Mouse (Mus musculus): ENCODE results near the gene Rpl7l1. TPM values are rescaled to one million over a fixed set of nuclear protein-coding genes. Genes with fewer than 3 reads are reported as not detected.
"Not testable (repeated sequence)": the region's sequence is repeated elsewhere in the genome, so short reads cannot be mapped to it uniquely, and the experiment has no call there.

Gene Rpl7l1
- polyA plus RNA-seq, 1 experiment from 2014 or later: 82.2 TPM

DNA sequence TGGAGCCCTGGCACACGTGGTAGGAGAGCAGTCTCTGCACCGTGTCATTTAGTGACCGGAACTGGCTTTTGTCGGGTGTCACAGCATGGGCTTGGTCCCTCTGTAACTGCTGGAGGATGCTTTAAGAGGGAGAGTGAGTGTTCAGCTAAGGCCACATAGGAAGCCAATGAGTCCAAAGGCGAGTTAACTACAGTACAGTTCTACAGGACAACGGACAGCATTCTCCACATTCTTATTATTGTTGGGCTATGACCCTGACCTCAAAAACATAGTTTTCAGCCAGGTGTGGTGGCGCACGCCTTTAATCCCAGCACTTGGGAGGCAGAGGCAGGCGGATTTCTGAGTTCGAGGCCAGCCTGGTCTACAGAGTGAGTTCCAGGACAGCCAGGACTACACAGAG, 25.9 kb upstream of the Rpl7l1 start:
- 93% methylated on average over 10 of the region's 10 CpGs for WGBS
- H3K9me3 ChIP-seq: no peaks in the 10 kb centered on the region

GRCm38 (mm10) chr17:46801761-46802160, 19.3 kb upstream of the Rpl7l1 start:
- 91% methylated on average over 6 of the region's 6 CpGs for WGBS
- H3K27me3 ChIP-seq: no peaks in the 10 kb centered on the region

More for the DNA sequence above, 25.9 kb upstream of the Rpl7l1 start:
- Histone ChIP-seq H3K4me3 (no peak overlapping the region), H3K9ac (no peak overlapping the region), H3K4me2 (no peak overlapping the region), H3K36me3 (peaks cover 57% of the 10 kb centered on the region), H3K27ac (replicated peaks) (no peak overlapping the region), H3K4me1 (replicated peaks) (no peaks in the 10 kb centered on the region), H3K27me3 (no peaks in the 10 kb centered on the region)
- no peak for ATAC-seq (ENCODE audit: low FRiP score, low read depth)

GRCm38 (mm10) chr17:46799680-46800079, 17.2 kb upstream of the Rpl7l1 start:
- Histone ChIP-seq H3K9me3 (no peaks in the 10 kb centered on the region), H3K36me3 (peaks cover 33% of the 10 kb centered on the region), H3K4me2 (no peak overlapping the region), H3K9ac (no peak overlapping the region), H3K4me1 (replicated peaks) (no peaks in the 10 kb centered on the region), H3K27me3 (no peaks in the 10 kb centered on the region), H3K27ac (replicated peaks) (no peak overlapping the region), H3K4me3 (no peak overlapping the region)
- no peak for ATAC-seq (ENCODE audit: low FRiP score, low read depth)
- 73% methylated on average over 10 of the region's 10 CpGs for WGBS

More at GRCm38 (mm10) chr17:46801761-46802160, 19.3 kb upstream of the Rpl7l1 start:
- H3K27ac ChIP-seq (replicated peaks): no peak overlapping the region
- no peaks in the 10 kb centered on the region for H3K4me1 ChIP-seq (replicated peaks)
- no peak overlapping the region for H3K9ac ChIP-seq
- no peak for ATAC-seq (ENCODE audit: low FRiP score, low read depth)
- peaks cover 50% of the 10 kb centered on the region for H3K36me3 ChIP-seq
- H3K4me2 ChIP-seq: no peak overlapping the region
- no peak overlapping the region for H3K4me3 ChIP-seq
- no peaks in the 10 kb centered on the region for H3K9me3 ChIP-seq

DNA sequence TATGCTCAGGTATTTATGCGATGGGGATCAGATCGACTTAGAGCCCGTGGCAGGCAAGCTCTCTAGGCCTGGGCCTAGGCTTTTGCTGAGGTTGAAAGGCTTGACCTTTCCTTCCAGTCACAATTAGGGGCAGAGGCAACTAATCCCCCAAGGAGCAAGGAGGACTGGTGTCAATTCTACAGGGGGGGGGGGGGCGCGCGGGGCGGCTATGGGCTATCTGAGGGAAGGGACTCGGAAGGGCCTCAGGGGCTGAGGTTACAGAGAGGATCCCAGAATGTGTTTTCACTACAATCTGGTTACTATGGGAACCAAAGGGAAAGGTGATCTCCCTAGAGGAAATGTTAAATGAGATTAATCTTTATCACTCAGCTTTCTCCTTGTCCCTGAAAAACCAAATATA, 14.9 kb upstream of the Rpl7l1 start:
- Histone ChIP-seq H3K4me1 (replicated peaks) (no peaks in the 10 kb centered on the region), H3K4me3 (no peak overlapping the region), H3K27me3 (no peaks in the 10 kb centered on the region), H3K9ac (no peak overlapping the region), H3K27ac (replicated peaks) (no peak overlapping the region), H3K4me2 (no peak overlapping the region), H3K9me3 (no peaks in the 10 kb centered on the region), H3K36me3 (peaks cover 33% of the 10 kb centered on the region)
- ATAC-seq (ENCODE audit: low FRiP score, low read depth): no peak
- WGBS: 56% methylated on average over 4 of the region's 8 CpGs

- Histone ChIP-seq H3K27me3 (no peaks in the 10 kb centered on the region), H3K36me3 (peaks cover 29% of the 10 kb centered on the region), H3K4me3 (no peak overlapping the region), H3K9ac (no peak overlapping the region), H3K27ac (replicated peaks) (no peak overlapping the region), H3K9me3 (no peaks in the 10 kb centered on the region), H3K4me1 (replicated peaks) (no peaks in the 10 kb centered on the region), H3K4me2 (no peak overlapping the region)
- ATAC-seq (ENCODE audit: low FRiP score, low read depth): no peak
- 86% methylated on average over 4 of the region's 4 CpGs for WGBS
Observed at GRCm38 (mm10) chr17:46796743-46797142, 14.3 kb upstream of the Rpl7l1 start.

- Histone ChIP-seq H3K36me3 (no peaks in the 10 kb centered on the region), H3K4me2 (no peak overlapping the region), H3K9ac (no peak overlapping the region), H3K4me1 (replicated peaks) (no peaks in the 10 kb centered on the region), H3K9me3 (no peaks in the 10 kb centered on the region), H3K4me3 (no peak overlapping the region), H3K27me3 (no peaks in the 10 kb centered on the region), H3K27ac (replicated peaks) (no peak overlapping the region)
- ATAC-seq (ENCODE audit: low FRiP score, low read depth): no peak
- 93% methylated on average over 2 of the region's 2 CpGs for WGBS
Observed at GRCm38 (mm10) chr17:46792963-46793362, 10.5 kb upstream of the Rpl7l1 start.

GRCm38 (mm10) chr17:46787974-46788373, 5.5 kb upstream of the Rpl7l1 start:
- not testable (repeated sequence) for H3K36me3 ChIP-seq; H3K4me2 ChIP-seq; H3K27me3 ChIP-seq; H3K9me3 ChIP-seq; H3K9ac ChIP-seq; ATAC-seq (ENCODE audit: low FRiP score, low read depth); H3K4me3 ChIP-seq; H3K4me1 ChIP-seq (replicated peaks); H3K27ac ChIP-seq (replicated peaks)
- 59% methylated on average over 2 of the region's 2 CpGs for WGBS

DNA sequence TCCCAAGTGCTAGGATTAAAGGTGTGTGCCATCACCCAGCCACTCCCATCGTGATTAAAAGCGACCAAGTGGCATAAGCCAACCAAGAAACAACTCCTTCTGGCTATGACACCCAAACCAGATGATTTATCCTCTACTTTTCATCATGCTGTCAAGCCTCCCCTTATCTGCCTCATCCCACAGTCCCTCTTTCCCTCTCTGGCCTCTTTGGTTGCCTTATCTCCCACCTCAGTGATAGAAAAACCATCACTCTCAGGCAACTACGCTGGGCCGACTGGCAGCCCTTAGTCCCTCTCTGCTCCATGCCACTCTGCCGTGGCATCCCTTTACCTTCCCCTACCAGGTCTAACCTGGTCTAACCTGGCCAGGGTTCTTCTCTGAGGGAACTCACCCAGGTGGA, 4.5 kb upstream of the Rpl7l1 start:
- Histone ChIP-seq H3K27me3 (no peaks in the 10 kb centered on the region), H3K27ac (replicated peaks) (no peak overlapping the region), H3K4me3 (no peak overlapping the region), H3K36me3 (no peaks in the 10 kb centered on the region), H3K4me1 (replicated peaks) (no peaks in the 10 kb centered on the region), H3K9ac (no peak overlapping the region), H3K4me2 (no peak overlapping the region), H3K9me3 (no peaks in the 10 kb centered on the region)
- 93% methylated on average over 5 of the region's 5 CpGs for WGBS
- ATAC-seq (ENCODE audit: low FRiP score, low read depth): no peak

DNA sequence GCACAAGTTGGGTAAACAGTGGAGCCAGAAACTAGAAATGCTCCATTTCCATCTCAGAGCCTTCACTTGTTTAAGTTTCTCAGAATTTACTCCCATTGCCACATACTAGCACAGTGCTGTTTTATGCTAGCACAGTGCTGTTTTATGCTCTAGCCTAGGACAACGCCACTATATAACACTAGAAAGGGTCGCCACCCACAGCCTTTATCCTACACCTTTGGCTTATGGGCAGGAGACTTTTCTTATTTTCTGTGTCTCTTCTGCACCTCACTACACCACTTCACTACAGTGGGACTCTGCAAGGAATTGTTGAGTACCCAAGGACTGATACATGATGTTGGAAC, 722 bp upstream of the Rpl7l1 start:
- Histone ChIP-seq H3K9ac (no peak overlapping the region), H3K4me2 (peak overlapping the region; percentile 73), H3K9me3 (no peaks in the 10 kb centered on the region), H3K36me3 (peaks cover 25% of the 10 kb centered on the region), H3K27ac (replicated peaks) (peak overlapping the region; percentile 82), H3K4me1 (replicated peaks) (peaks cover 15% of the 10 kb centered on the region), H3K4me3 (peak overlapping the region; percentile 59), H3K27me3 (no peaks in the 10 kb centered on the region)
- ATAC-seq (ENCODE audit: low FRiP score, low read depth): peak; percentile 55
- 85% methylated on average over 2 of the region's 2 CpGs for WGBS

DNA sequence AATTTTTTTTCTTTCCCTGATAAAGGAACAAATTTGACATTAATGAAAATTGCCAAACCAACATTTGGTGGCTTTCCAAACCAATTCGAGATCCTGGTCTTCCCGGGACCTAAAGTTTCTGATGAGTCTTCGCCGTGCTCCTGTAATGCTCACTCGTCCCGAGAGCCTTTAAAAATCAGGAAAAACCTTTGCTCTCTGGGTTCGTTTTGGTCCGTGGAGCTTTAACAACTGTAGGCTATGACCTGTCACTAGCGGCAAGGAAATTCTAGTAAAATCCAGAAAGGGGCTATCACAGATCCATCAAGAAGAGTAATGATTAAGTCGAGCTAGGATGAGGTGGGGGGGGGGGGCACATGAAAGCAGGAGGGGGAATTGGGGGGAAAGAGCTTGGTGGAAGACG, 596 bp downstream of the Rpl7l1 start:
- ATAC-seq (ENCODE audit: low FRiP score, low read depth): no peak
- Histone ChIP-seq H3K9ac (peak overlapping the region; percentile 76), H3K27ac (replicated peaks) (peak overlapping the region; percentile 82), H3K4me1 (replicated peaks) (peaks cover 15% of the 10 kb centered on the region), H3K36me3 (peaks cover 38% of the 10 kb centered on the region), H3K4me3 (peak overlapping the region; percentile 59), H3K9me3 (no peaks in the 10 kb centered on the region), H3K4me2 (peak overlapping the region; percentile 73), H3K27me3 (no peaks in the 10 kb centered on the region)
- WGBS: 4% methylated on average over 11 of the region's 11 CpGs

GRCm38 (mm10) chr17:46776087-46776486, 6.4 kb downstream of the Rpl7l1 start:
- Histone ChIP-seq H3K9ac (no peak overlapping the region), H3K4me1 (replicated peaks) (peaks cover 27% of the 10 kb centered on the region), H3K36me3 (peaks cover 64% of the 10 kb centered on the region), H3K27ac (replicated peaks) (no peak overlapping the region), H3K4me3 (no peak overlapping the region), H3K9me3 (no peaks in the 10 kb centered on the region), H3K27me3 (no peaks in the 10 kb centered on the region), H3K4me2 (no peak overlapping the region)
- 87% methylated on average over 3 of the region's 3 CpGs for WGBS
- no peak for ATAC-seq (ENCODE audit: low FRiP score, low read depth)

- Histone ChIP-seq H3K36me3 (peaks cover 56% of the 10 kb centered on the region), H3K27ac (replicated peaks) (no peak overlapping the region), H3K4me2 (no peak overlapping the region), H3K9me3 (no peaks in the 10 kb centered on the region), H3K4me1 (replicated peaks) (peaks cover 20% of the 10 kb centered on the region), H3K27me3 (no peaks in the 10 kb centered on the region), H3K4me3 (no peak overlapping the region), H3K9ac (no peak overlapping the region)
- WGBS: 96% methylated on average over 9 of the region's 9 CpGs
- no peak for ATAC-seq (ENCODE audit: low FRiP score, low read depth)
Observed at GRCm38 (mm10) chr17:46775070-46775469, 7.4 kb downstream of the Rpl7l1 start.

DNA sequence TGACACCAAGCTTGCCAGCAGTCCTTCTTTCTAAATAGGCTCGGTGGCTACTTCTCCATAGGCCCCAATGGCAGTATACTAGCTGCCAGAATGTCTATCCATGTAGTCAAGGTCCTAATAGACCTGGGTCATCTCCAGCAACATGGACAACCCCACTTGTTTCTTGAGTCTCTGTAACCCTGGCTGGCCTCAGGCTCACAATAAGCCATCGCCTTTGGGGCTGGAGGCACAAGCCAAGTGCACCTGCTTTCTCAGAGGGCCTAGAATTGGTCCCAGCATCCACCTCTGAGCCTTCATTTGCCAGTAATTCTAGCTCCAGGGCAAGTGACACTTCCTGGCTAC, 8.4 kb downstream of the Rpl7l1 start:
- no peak overlapping the region for H3K9ac ChIP-seq
- H3K4me1 ChIP-seq (replicated peaks): peaks cover 20% of the 10 kb centered on the region
- no peaks in the 10 kb centered on the region for H3K27me3 ChIP-seq
- no peak overlapping the region for H3K27ac ChIP-seq (replicated peaks)
- H3K9me3 ChIP-seq: no peaks in the 10 kb centered on the region
- peak overlapping the region; percentile 92 for H3K4me2 ChIP-seq
- no peak overlapping the region for H3K4me3 ChIP-seq
- no peak for ATAC-seq (ENCODE audit: low FRiP score, low read depth)
- peaks cover 48% of the 10 kb centered on the region for H3K36me3 ChIP-seq
- 48% methylated on average over 2 of the region's 2 CpGs for WGBS
